Mouse (Mus musculus): ENCODE results near the gene Arl6ip5. TPM values are rescaled to one million over a fixed set of nuclear protein-coding genes. Genes with fewer than 3 reads are reported as not detected.
A peak's percentile ranks its signal among the peaks of the same experiment; 100 is the strongest.

Gene Arl6ip5
- polyA plus RNA-seq (2015; fragmentation: Nextera tagmentation; extraction: Ambion mirVana) = 134 and 135 TPM in 2 replicates

- ATAC-seq (replicated peaks) = peak; percentile 83
- Histone ChIP-seq H3K4me3 (peak within 1 kb of the TSS; percentile 64), H3K36me3 (replicated peaks) (no peaks in the 10 kb centered on the region), H3K9me3 (no peaks in the 10 kb centered on the region), H3K27me3 (replicated peaks) (no peaks in the 10 kb centered on the region), H3K4me1 (peaks cover 22% of the 10 kb centered on the region), H3K4me2 (peak within 1 kb of the TSS; percentile 54), H3K27ac (peak within 1 kb of the TSS; percentile 76), H3K9ac (peak within 1 kb of the TSS; percentile 61)
- 9% methylated on average over 32 of the region's 32 CpGs for WGBS
These were observed at the start of gene Arl6ip5 for GRCm38 (mm10) chr6:97210191-97210961. Arl6ip5 (plus strand) TSS chr6:97210689.

- Histone ChIP-seq H3K27me3 (replicated peaks) (no peaks in the 10 kb centered on the region), H3K4me3 (no peak overlapping the region), H3K36me3 (replicated peaks) (peaks cover 18% of the 10 kb centered on the region), H3K9ac (no peak overlapping the region), H3K4me1 (peaks cover 17% of the 10 kb centered on the region), H3K4me2 (no peak overlapping the region), H3K9me3 (no peaks in the 10 kb centered on the region), H3K27ac (no peak overlapping the region)
- no peak for ATAC-seq (replicated peaks)
- 83% methylated on average over 11 of the region's 11 CpGs for WGBS
These were observed 34.8 kb upstream of the Arl6ip5 start for GRCm38 (mm10) chr6:97175716-97176115.

GRCm38 (mm10) chr6:97178491-97179366 is 31.8 kb upstream of the Arl6ip5 start, which contains the start of gene Tmf1:
Tmf1 (minus strand) TSS chr6:97179122.
- peak within 1 kb of the TSS; percentile 88 for H3K27ac ChIP-seq
- H3K27me3 ChIP-seq (replicated peaks) = no peaks in the 10 kb centered on the region
- H3K4me3 ChIP-seq = peak within 1 kb of the TSS; percentile 91
- H3K4me1 ChIP-seq = peaks cover 17% of the 10 kb centered on the region
- H3K9me3 ChIP-seq = no peaks in the 10 kb centered on the region
- peak; percentile 98 for ATAC-seq (replicated peaks)
- no peaks in the 10 kb centered on the region for H3K36me3 ChIP-seq (replicated peaks)
- peak within 1 kb of the TSS; percentile 75 for H3K4me2 ChIP-seq
- peak within 1 kb of the TSS; percentile 90 for H3K9ac ChIP-seq
- under 1% methylated on average over 80 of the region's 80 CpGs for WGBS

- Histone ChIP-seq H3K4me1 (peaks cover 17% of the 10 kb centered on the region), H3K27ac (peak overlapping the region; percentile 88), H3K4me3 (peak overlapping the region; percentile 91), H3K4me2 (peak overlapping the region; percentile 75), H3K9ac (peak overlapping the region; percentile 90), H3K9me3 (no peaks in the 10 kb centered on the region), H3K27me3 (replicated peaks) (no peaks in the 10 kb centered on the region), H3K36me3 (replicated peaks) (peaks cover 3% of the 10 kb centered on the region; the same call in 1 of the 2 replicates)
- peak; percentile 75 for ATAC-seq (replicated peaks)
- WGBS = 11% methylated on average over 11 of the region's 11 CpGs
These were observed 31.1 kb upstream of the Arl6ip5 start for GRCm38 (mm10) chr6:97179367-97179828.

- Histone ChIP-seq H3K27me3 (replicated peaks) (no peaks in the 10 kb centered on the region), H3K36me3 (replicated peaks) (peaks cover 17% of the 10 kb centered on the region), H3K4me1 (peaks cover 12% of the 10 kb centered on the region), H3K4me2 (no peak overlapping the region), H3K27ac (no peak overlapping the region), H3K9ac (no peak overlapping the region), H3K9me3 (no peaks in the 10 kb centered on the region), H3K4me3 (no peak overlapping the region)
- no peak for ATAC-seq (replicated peaks)
- 55% methylated on average over 3 of the region's 3 CpGs for WGBS
These were observed 10.1 kb upstream of the Arl6ip5 start for GRCm38 (mm10) chr6:97200437-97200836.

- no peaks in the 10 kb centered on the region for H3K27me3 ChIP-seq (replicated peaks)
- H3K4me2 ChIP-seq = no peak overlapping the region
- 93% methylated on average over 3 of the region's 3 CpGs for WGBS
- ATAC-seq (replicated peaks) = no peak
- H3K4me3 ChIP-seq = no peak overlapping the region
- H3K36me3 ChIP-seq (replicated peaks) = 0 out of 2 replicates have a peak, but pooled peaks cover 6% of the 10 kb centered on the region
- H3K9me3 ChIP-seq = no peaks in the 10 kb centered on the region
- no peak overlapping the region for H3K9ac ChIP-seq
- no peak overlapping the region for H3K27ac ChIP-seq
- peaks cover 12% of the 10 kb centered on the region for H3K4me1 ChIP-seq
These were observed 8.0 kb upstream of the Arl6ip5 start for GRCm38 (mm10) chr6:97202477-97202876.

GRCm38 (mm10) chr6:97204252-97204869 is 6.1 kb upstream of the Arl6ip5 start:
- no peak for ATAC-seq (replicated peaks)
- Histone ChIP-seq H3K4me1 (peaks cover 12% of the 10 kb centered on the region), H3K9me3 (no peaks in the 10 kb centered on the region), H3K9ac (peak overlapping the region; percentile 84; the same call in 1 of the 2 replicates), H3K4me2 (peak overlapping the region; percentile 63), H3K36me3 (replicated peaks) (0 out of 2 replicates have a peak, but pooled peaks cover 4% of the 10 kb centered on the region), H3K27me3 (replicated peaks) (no peaks in the 10 kb centered on the region), H3K27ac (no peak overlapping the region), H3K4me3 (peak overlapping the region; percentile 89)
- 19% methylated on average over 9 of the region's 9 CpGs for WGBS

GRCm38 (mm10) chr6:97204952-97205351 is 5.5 kb upstream of the Arl6ip5 start:
- peak overlapping the region; percentile 84 for H3K9ac ChIP-seq
- 0 out of 2 replicates have a peak, but pooled peaks cover 4% of the 10 kb centered on the region for H3K36me3 ChIP-seq (replicated peaks)
- H3K4me3 ChIP-seq = peak overlapping the region; percentile 89
- peak; percentile 64 for ATAC-seq (replicated peaks)
- no peaks in the 10 kb centered on the region for H3K9me3 ChIP-seq
- H3K27ac ChIP-seq = peak overlapping the region; percentile 83
- peaks cover 12% of the 10 kb centered on the region for H3K4me1 ChIP-seq
- WGBS = under 1% methylated on average over 16 of the region's 16 CpGs
- peak overlapping the region; percentile 63 for H3K4me2 ChIP-seq
- no peaks in the 10 kb centered on the region for H3K27me3 ChIP-seq (replicated peaks)

- Histone ChIP-seq H3K36me3 (replicated peaks) (0 out of 2 replicates have a peak, but pooled peaks cover 4% of the 10 kb centered on the region), H3K27me3 (replicated peaks) (no peaks in the 10 kb centered on the region)
- WGBS = under 1% methylated on average over 38 of the region's 38 CpGs
These were observed 5.0 kb upstream of the Arl6ip5 start, which contains the start of gene Uba3 for GRCm38 (mm10) chr6:97205439-97205885. Uba3 (minus strand) TSS chr6:97205647.

GRCm38 (mm10) chr6:97207085-97207484 is 3.4 kb upstream of the Arl6ip5 start:
- no peak overlapping the region for H3K4me2 ChIP-seq
- no peaks in the 10 kb centered on the region for H3K9me3 ChIP-seq
- no peak overlapping the region for H3K4me3 ChIP-seq
- H3K4me1 ChIP-seq = peaks cover 26% of the 10 kb centered on the region
- H3K27ac ChIP-seq = no peak overlapping the region
- H3K9ac ChIP-seq = no peak overlapping the region
- ATAC-seq (replicated peaks) = no peak
- WGBS = 85% methylated on average over 4 of the region's 4 CpGs
- H3K36me3 ChIP-seq (replicated peaks) = no peaks in the 10 kb centered on the region
- H3K27me3 ChIP-seq (replicated peaks) = no peaks in the 10 kb centered on the region

More at GRCm38 (mm10) chr6:97205439-97205885, 5.0 kb upstream of the Arl6ip5 start, which contains the start of gene Uba3:
- peak within 1 kb of the TSS; percentile 63 for H3K4me2 ChIP-seq
- peak; percentile 98 for ATAC-seq (replicated peaks)
- peak within 1 kb of the TSS; percentile 89 for H3K4me3 ChIP-seq
- peak within 1 kb of the TSS; percentile 83 for H3K27ac ChIP-seq
- H3K4me1 ChIP-seq = peaks cover 18% of the 10 kb centered on the region
- no peaks in the 10 kb centered on the region for H3K9me3 ChIP-seq
- peak within 1 kb of the TSS; percentile 84 for H3K9ac ChIP-seq

- H3K9me3 ChIP-seq = no peaks in the 10 kb centered on the region
- no peak overlapping the region for H3K9ac ChIP-seq
- ATAC-seq (replicated peaks) = no peak
- no peak overlapping the region for H3K4me3 ChIP-seq
- no peak overlapping the region for H3K4me2 ChIP-seq
- WGBS = 37% methylated on average over 3 of the region's 3 CpGs
- H3K27me3 ChIP-seq (replicated peaks) = no peaks in the 10 kb centered on the region
- no peak overlapping the region for H3K27ac ChIP-seq
- no peaks in the 10 kb centered on the region for H3K36me3 ChIP-seq (replicated peaks)
- peaks cover 30% of the 10 kb centered on the region for H3K4me1 ChIP-seq
These were observed 2.1 kb upstream of the Arl6ip5 start for GRCm38 (mm10) chr6:97208406-97208805.

Data from midbrain, embryonic 15.5 days (tissue).